Mouse (Mus musculus): ENCODE data around the gene Magea4.

Gene Magea4

GRCm38 (mm10) chrX:72221717-72222116, at the start of gene Magea4:
Gene Magea4, plus strand, starts transcription at chrX:72222017.
- DNase-seq = no peak

DNA sequence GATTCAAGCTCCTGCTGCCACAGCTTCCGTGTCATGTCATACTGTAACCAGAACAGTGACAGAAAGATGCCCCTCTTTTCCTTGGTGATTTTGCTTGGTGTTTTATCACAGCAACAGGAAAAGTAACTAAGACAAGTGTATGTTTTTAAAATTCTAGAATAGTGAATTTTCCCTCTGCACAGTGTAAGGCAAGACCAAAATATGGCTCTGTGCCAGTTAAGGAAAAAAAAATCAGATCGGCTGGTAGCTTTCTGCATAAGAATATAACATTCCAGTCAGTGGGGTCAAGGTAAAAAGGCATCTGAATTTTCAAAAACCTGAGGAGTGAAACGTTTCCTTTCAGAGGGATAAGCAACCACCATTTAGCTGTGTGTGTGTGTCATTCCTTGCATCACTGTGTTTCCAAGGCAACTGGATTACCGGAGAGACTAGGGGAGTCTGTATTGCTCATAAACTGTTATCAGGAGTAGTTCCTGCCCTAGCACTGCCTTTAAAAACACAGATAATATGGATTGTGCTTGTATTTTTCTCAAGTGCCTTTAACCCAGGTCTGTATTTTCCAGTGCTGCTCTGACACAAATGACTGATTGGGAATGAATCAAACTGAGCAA, 18.8 kb upstream of the Magea4 start:
- no peak for DNase-seq

GRCm38 (mm10) chrX:72270637-72271036, 48.8 kb downstream of the Magea4 start:
- peak; percentile 11 to 12 for DNase-seq
